Mouse (Mus musculus) ES-E14 (cell line): ENCODE data around the gene Trmt10c. TPM values are rescaled to one million over a fixed set of nuclear protein-coding genes. Genes with fewer than 3 reads are reported as not detected.

Source experiments
- DNase-seq: peaks from one replicate; pipeline ENCODE4 v3.0.0-alpha.2; 2013; ENCODE audit warnings: low read depth, low spot score
- H3K27ac ChIP-seq: 2 replicates; pipeline ENCODE4 v1.5.1; 2012; ENCODE audit warnings: low read depth, mild to moderate bottlenecking, low read length, moderate library complexity, mixed read lengths; ENCODE audit not compliant: poor library complexity, insufficient read depth, severe bottlenecking
- H3K36me3 ChIP-seq: 2 replicates; pipeline ENCODE4 v1.6.1; 2012; ENCODE audit warnings: mild to moderate bottlenecking, low read length, moderate library complexity, mixed read lengths; ENCODE audit not compliant: control insufficient read depth, poor library complexity, insufficient read depth, severe bottlenecking
- H3K4me1 ChIP-seq, 2 experiments: fragments of 150-350 bp in 1 of 2; sonication (generic) in 1 of 2; 2 replicates each; pipeline ENCODE4 v1.6.1; 2012; ENCODE audit warnings: low read length in 2 of 2, mild to moderate bottlenecking in 1 of 2, mixed read lengths in 1 of 2; ENCODE audit not compliant: control insufficient read depth in 2 of 2, insufficient read depth in 2 of 2, poor library complexity in 1 of 2
- H3K4me3 ChIP-seq, 2 experiments: fragments of 150-350 bp in 1 of 2; sonication (generic) in 1 of 2; 2 replicates each; pipeline ENCODE4 v1.5.1; 2012; ENCODE audit warnings: low read length in 2 of 2, low read depth in 1 of 2, mild to moderate bottlenecking in 1 of 2, mixed read lengths in 1 of 2; ENCODE audit not compliant: insufficient read depth in 1 of 2, poor library complexity in 1 of 2, severe bottlenecking in 1 of 2
- H3K9ac ChIP-seq: 2 replicates; pipeline ENCODE4 v1.6.1; 2012; ENCODE audit warnings: low read depth, mild to moderate bottlenecking, low read length, mixed read lengths; ENCODE audit not compliant: poor library complexity, insufficient read depth, severe bottlenecking
- H3K9me3 ChIP-seq: fragments of 150-350 bp; sonication (generic); 2 replicates; pipeline ENCODE4 v1.6.1; 2012; ENCODE audit warnings: low read depth, mild to moderate bottlenecking, low read length; ENCODE audit not compliant: control insufficient read depth, insufficient read depth
- CHD2 ChIP-seq: IDR thresholded peaks from 2 replicates; pipeline ENCODE4 v1.6.1; 2014; ENCODE audit warnings: mild to moderate bottlenecking, low read depth, low read length, inconsistent platforms
- HCFC1 ChIP-seq: IDR thresholded peaks from 2 replicates; pipeline ENCODE4 v1.6.1; 2012; ENCODE audit warnings: low read length, inconsistent platforms, borderline replicate concordance; ENCODE audit not compliant: insufficient read depth
- MAFK ChIP-seq: IDR thresholded peaks from 2 replicates; pipeline ENCODE4 v1.6.1; 2014; ENCODE audit warnings: mild to moderate bottlenecking, low read depth, low read length, inconsistent platforms; ENCODE audit not compliant: insufficient read depth
- ZC3H11A ChIP-seq: IDR thresholded peaks from 2 replicates; pipeline ENCODE4 v1.6.1; 2012; ENCODE audit warnings: low read depth, mild to moderate bottlenecking, inconsistent platforms, low read length, borderline replicate concordance
- ZNF384 ChIP-seq: IDR thresholded peaks from 2 replicates; pipeline ENCODE4 v1.6.1; 2012; ENCODE audit warnings: low read depth, low read length, inconsistent platforms
- in situ Hi-C, 2 experiments: fragments of 600-800 bp; cut with MboI; formaldehyde crosslinking; loops; one replicate each; pipeline ENCODE4 v1.15.1; 2025; ENCODE audit warnings: low sequenced_read_pairs in 2 of 2, inconsistent platforms in 1 of 2; ENCODE audit not compliant: unreplicated experiment in 2 of 2
- total RNA-seq: library from RNA; depleted of rRNA; stranded (reverse); fragments of 300-350 nt; gene quantifications from 2 replicates; pipeline ENCODE4 v1.2.3, GENCODE M21; 2012; rRNA removed

The Trmt10c gene
- total RNA-seq, 1 experiment, result 21.6 TPM

- no peaks in the 10 kb centered on the region for H3K9me3 ChIP-seq
- DNase-seq, result no peak
- no peak overlapping the region for H3K4me3 ChIP-seq
- peaks cover 17% of the 10 kb centered on the region for H3K36me3 ChIP-seq
- in situ Hi-C loops, result no loop called here
- no peak overlapping the region for H3K9ac ChIP-seq
- H3K27ac ChIP-seq, result no peak overlapping the region
- no peak for TF ChIP-seq ZC3H11A
- no peak for TF ChIP-seq HCFC1
- TF ChIP-seq ZNF384, result no peak
- no peak for TF ChIP-seq CHD2
- no peak for TF ChIP-seq MAFK
- H3K4me1 ChIP-seq, result no peaks in the 10 kb centered on the region; a peak in 1 of 4 replicates
Measured at GRCm38 (mm10) chr16:56008862-56009261, 28.8 kb downstream of the Trmt10c start.

DNA sequence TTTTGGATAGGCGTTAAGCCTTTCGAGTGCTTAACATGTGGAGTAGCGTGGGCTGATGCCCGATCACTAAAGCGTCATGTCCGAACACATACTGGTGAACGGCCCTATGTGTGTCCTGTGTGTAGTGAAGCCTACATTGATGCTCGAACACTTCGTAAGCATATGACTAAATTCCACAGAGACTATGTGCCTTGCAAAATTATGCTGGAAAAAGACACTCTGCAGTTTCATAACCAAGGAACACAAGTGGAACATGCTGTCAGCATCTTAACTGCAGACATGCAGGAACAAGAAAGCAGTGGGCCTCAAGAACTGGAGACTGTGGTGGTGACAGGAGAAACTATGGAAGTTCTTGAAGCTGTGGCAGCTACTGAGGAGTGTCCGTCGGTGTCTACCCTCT, 30.8 kb downstream of the Trmt10c start:
- Histone ChIP-seq H3K36me3 (peaks cover 19% of the 10 kb centered on the region), H3K9me3 (no peaks in the 10 kb centered on the region), H3K4me1 (no peaks in the 10 kb centered on the region; a peak in 1 of 4 replicates), H3K4me3 (no peak overlapping the region), H3K9ac (no peak overlapping the region), H3K27ac (no peak overlapping the region)
- no peak for DNase-seq
- TF ChIP-seq MAFK (no peak), ZNF384 (no peak), CHD2 (no peak), ZC3H11A (no peak), HCFC1 (no peak)
- in situ Hi-C loops, result no loop called here

DNA sequence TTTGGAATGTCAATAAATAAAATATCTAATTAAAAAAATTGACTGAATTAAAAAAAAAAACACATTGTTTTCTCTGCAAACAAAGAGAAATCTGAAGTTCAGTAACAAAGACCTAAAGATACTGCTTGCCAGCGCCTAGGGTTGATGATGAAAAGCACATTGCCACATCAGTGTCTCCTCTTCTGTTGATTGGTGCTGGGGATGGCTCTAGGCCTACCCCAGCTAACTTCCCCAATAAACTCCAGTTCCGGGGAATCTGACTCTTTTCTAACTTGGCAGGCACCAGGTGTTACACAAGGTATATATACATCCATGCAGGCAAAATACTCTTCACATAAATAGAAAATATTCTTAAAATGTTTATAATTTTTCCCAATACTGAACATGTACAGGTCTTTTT, 43.4 kb downstream of the Trmt10c start:
- in situ Hi-C loops, result no loop called here
- TF ChIP-seq HCFC1 (no peak), MAFK (no peak), ZC3H11A (no peak)
- H3K36me3 ChIP-seq, result peaks cover 11% of the 10 kb centered on the region
- H3K9ac ChIP-seq, result no peak overlapping the region
- no peaks in the 10 kb centered on the region for H3K4me1 ChIP-seq
- no peaks in the 10 kb centered on the region for H3K9me3 ChIP-seq
- H3K27ac ChIP-seq, result no peak overlapping the region
- no peak for DNase-seq
- H3K4me3 ChIP-seq, result no peak overlapping the region

DNA sequence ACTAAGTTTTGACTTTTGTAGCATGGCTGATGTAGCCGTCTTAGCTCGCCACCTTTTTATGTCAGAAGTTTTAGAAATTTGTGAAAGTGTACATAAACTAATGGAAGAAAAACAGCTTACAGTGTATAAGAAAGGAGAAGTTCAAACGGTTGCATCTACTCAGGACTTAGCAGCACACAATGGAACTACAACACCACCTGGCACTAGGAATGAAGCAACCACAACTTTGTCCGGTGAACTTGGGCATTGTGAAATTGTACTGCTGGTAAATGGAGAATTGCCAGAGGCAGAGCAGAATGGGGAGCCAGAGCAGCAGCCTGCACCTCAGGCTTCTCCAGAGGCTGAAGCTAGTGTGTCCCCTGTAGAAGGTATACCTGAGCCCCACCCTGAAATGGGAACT, 47.3 kb downstream of the Trmt10c start:
- H3K4me3 ChIP-seq, result no peak overlapping the region
- no peak overlapping the region for H3K27ac ChIP-seq
- no peak for TF ChIP-seq CHD2
- TF ChIP-seq HCFC1, result no peak
- no peaks in the 10 kb centered on the region for H3K4me1 ChIP-seq
- no peaks in the 10 kb centered on the region for H3K9me3 ChIP-seq
- DNase-seq, result no peak
- no peak overlapping the region for H3K9ac ChIP-seq
- in situ Hi-C loops, result no loop called here
- peaks cover 11% of the 10 kb centered on the region for H3K36me3 ChIP-seq

DNA sequence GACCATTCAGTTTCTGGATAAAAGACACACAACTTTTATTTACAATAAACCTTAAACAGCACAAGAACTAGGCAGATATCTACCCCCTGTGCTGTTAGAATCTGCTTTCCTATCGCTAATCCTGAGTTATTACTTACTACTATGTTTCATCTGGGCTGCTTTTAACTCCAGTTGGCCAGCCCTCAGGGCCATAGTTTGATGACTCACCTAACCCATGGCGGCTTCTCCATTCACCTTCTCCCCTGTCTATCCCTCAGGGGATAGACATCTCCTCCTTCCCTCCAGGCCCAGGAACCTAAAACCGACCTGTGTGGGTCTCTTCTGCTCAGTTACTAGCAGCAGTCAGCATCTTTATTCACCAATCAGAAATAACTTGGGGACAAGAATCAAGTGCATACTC, 51.6 kb downstream of the Trmt10c start:
- Histone ChIP-seq H3K9ac (no peak overlapping the region), H3K4me3 (no peak overlapping the region), H3K4me1 (no peaks in the 10 kb centered on the region), H3K27ac (no peak overlapping the region), H3K9me3 (no peaks in the 10 kb centered on the region), H3K36me3 (peaks cover 16% of the 10 kb centered on the region)
- DNase-seq, result no peak
- in situ Hi-C loops, result no loop called here
- TF ChIP-seq MAFK, result no peak

Other genes starting within 250 kb of the Trmt10c start
- gene Nfkbiz, start 198.9 kb downstream of the Trmt10c start, total RNA-seq, result 3.2 and 3.6 TPM in 2 replicates
- 1.1 and 1.7 TPM in 2 replicates for gene Nxpe3, start 142.5 kb downstream of the Trmt10c start, total RNA-seq
- gene Cep97, start 103.0 kb downstream of the Trmt10c start, total RNA-seq, result 12.5 and 14.9 TPM in 2 replicates
- gene Rpl24, start 71.5 kb downstream of the Trmt10c start, total RNA-seq, result 1,393 and 1,577 TPM in 2 replicates
- 23.3 and 24.3 TPM in 2 replicates for gene Zbtb11, start 63.9 kb downstream of the Trmt10c start, total RNA-seq
- gene Pcnp, start 8.1 kb downstream of the Trmt10c start, total RNA-seq, result 52.6 and 58.7 TPM in 2 replicates
- 3.4 and 6.2 TPM in 2 replicates for gene Senp7, start 10.5 kb upstream of the Trmt10c start, total RNA-seq
- gene Impg2, start 166.5 kb upstream of the Trmt10c start, total RNA-seq, result not detected in 2 replicates